Mouse (Mus musculus) heart, embryonic 15.5 days (tissue): ENCODE data around the gene Kcnj4. TPM values are rescaled to one million over a fixed set of nuclear protein-coding genes. Genes with fewer than 3 reads are reported as not detected.

ENCODE experiments used
- ATAC-seq: fragments of 200-750 bp; cut with Nextera tagmentation; replicated peaks from 2 replicates; pipeline ENCODE4 v1.8.0; 2017; ENCODE audit warnings: low read depth, moderate TSS enrichment; ENCODE audit not compliant: insufficient number of reproducible peaks, insufficient read depth, low FRiP score
- H3K27ac ChIP-seq: fragments of 300-500 bp; sonication (generic); 2 replicates; pipeline ENCODE4 v1.5.1; 2015; ENCODE audit warnings: mild to moderate bottlenecking, inconsistent platforms
- H3K27me3 ChIP-seq: fragments of 300-500 bp; sonication (generic); 2 replicates; pipeline ENCODE4 v1.6.1; 2015; ENCODE audit warnings: inconsistent platforms
- H3K36me3 ChIP-seq: fragments of 300-500 bp; sonication (generic); 2 replicates; pipeline ENCODE4 v1.6.1; 2015; ENCODE audit warnings: mild to moderate bottlenecking, inconsistent platforms
- H3K4me1 ChIP-seq: fragments of 300-500 bp; sonication (generic); replicated peaks from 2 replicates; pipeline ENCODE4 v1.6.1; 2015; ENCODE audit warnings: inconsistent platforms
- H3K4me2 ChIP-seq: fragments of 300-500 bp; sonication (generic); 2 replicates; pipeline ENCODE4 v1.6.1; 2015; ENCODE audit warnings: inconsistent platforms, mild to moderate bottlenecking, moderate library complexity
- H3K4me3 ChIP-seq: fragments of 300-500 bp; sonication (generic); 2 replicates; pipeline ENCODE4 v1.5.1; 2015; ENCODE audit warnings: mild to moderate bottlenecking, inconsistent platforms
- H3K9ac ChIP-seq: fragments of 300-500 bp; sonication (generic); 2 replicates; pipeline ENCODE4 v1.6.1; 2015; ENCODE audit warnings: mild to moderate bottlenecking, inconsistent platforms
- H3K9me3 ChIP-seq: fragments of 300-500 bp; sonication (generic); replicated peaks from 2 replicates; pipeline ENCODE4 v1.6.1; 2016; ENCODE audit warnings: inconsistent platforms
- WGBS: fragments of 180-500 bp; shearing (Covaris S2); methylation state at CpG from one replicate; pipeline ENCODE4 v1.1.7; 2015; ENCODE audit warnings: mixed read lengths; 5-methylcytosine and 5-hydroxymethylcytosine counted together
- polyA plus RNA-seq: library from polyadenylated mRNA; unstranded; fragments of >200 nt; fragmentation: Nextera tagmentation; extraction: Ambion mirVana; gene quantifications from 2 replicates; pipeline ENCODE4 v1.2.1, GENCODE M21; 2015

The Kcnj4 gene
- polyA plus RNA-seq, 1 experiment from 2014 or later, result 0.34 TPM

DNA sequence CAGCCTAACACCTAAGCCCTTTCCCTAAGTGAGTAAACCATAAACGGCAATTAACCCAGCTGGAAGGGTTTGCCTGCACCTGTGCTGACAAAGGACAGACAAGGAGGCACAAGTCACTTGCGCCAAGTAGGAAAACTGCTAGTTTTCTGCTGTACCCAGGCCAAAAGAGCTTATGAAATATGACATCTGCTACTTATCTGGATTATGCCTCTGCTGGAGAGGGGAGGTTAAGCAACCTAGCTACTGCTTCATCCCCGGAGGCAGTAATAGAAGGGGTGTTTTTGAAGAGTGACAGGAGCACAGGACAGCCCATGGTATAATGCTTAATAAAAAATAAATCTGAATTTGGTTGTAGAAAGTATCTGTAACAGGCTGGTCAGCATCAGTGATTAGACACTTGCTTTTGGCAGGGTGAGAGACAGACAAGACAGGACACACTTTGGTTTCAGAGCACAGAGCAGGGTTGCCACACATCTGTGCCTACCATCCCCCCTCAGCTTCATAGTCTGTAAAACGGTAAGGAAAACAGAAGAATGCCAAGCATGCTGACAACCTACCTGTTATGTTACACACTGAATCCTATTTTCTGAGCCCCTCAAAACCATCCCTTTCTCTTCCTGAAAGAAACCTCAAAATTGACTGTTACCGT is 23.1 kb upstream of the Kcnj4 start:
- peaks cover 8% of the 10 kb centered on the region for H3K4me1 ChIP-seq
- no peaks in the 10 kb centered on the region for H3K27me3 ChIP-seq
- no peak overlapping the region for H3K4me3 ChIP-seq
- WGBS, result 60% methylated on average over 5 of the region's 5 CpGs
- H3K9ac ChIP-seq, result no peak overlapping the region
- peaks cover 69% of the 10 kb centered on the region for H3K36me3 ChIP-seq
- no peak overlapping the region for H3K4me2 ChIP-seq
- no peak for ATAC-seq
- no peaks in the 10 kb centered on the region for H3K9me3 ChIP-seq
- no peak overlapping the region for H3K27ac ChIP-seq

DNA sequence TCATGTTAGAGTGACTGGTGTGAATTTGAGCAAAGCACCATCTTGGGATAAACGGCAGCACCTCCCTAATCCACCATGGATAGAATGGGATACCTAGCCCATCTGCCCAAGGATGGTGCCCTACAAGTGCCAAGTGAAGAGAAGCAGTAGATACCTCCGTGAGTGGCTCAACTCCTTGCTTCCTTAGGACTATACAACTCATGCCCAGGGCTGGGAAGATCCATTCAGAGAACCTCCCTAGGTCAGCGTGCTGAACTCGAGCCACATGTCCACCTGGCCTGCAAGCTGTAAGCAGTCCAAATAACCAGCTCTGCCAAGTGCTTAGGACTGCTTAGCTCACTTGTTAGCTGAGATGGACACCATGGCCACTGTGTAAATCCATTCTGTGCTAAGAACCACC is 22.2 kb upstream of the Kcnj4 start:
- WGBS, result 75% methylated on average over 4 of the region's 4 CpGs
- Histone ChIP-seq H3K27ac (no peak overlapping the region), H3K9ac (no peak overlapping the region), H3K9me3 (no peaks in the 10 kb centered on the region), H3K36me3 (peaks cover 64% of the 10 kb centered on the region), H3K4me3 (no peak overlapping the region), H3K27me3 (no peaks in the 10 kb centered on the region), H3K4me2 (no peak overlapping the region), H3K4me1 (peaks cover 8% of the 10 kb centered on the region)
- ATAC-seq, result no peak

DNA sequence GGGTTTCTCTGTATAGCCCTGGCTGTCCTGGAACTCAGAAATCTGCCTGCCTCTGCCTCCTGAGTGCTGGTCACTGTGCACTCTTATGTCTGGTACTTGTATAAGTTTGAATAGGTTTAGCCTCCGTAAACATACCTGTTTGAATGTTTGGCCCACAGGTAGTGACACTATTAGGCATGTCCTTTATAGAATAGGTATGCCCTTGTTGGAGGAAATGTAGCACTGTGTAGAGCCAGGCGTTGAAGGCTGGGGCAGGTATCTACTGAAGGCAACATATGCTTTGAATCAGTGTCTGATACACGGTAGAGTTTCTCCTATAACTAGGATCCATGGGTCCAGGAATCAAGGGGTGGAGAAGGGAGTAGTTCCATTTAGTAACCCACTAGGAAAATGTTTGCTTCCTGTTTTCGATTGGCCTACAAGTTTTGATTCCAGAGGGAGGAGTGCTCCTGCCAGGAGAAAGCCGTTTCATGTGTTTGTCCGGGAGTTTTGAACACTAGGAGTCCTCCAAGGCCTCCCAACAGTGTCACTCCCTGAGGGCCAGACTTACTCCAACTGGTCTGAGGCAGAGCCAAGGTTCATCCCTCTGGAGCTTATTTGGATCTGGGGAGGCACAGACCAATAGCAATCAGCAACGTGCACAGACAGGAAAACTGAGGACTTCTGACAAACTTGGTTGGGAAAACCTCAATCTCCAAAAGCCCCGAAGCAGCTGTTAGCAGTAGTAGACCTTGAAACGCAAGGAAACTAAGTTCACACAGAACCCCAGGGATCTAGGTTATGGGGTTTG is 21.1 kb upstream of the Kcnj4 start:
- peaks cover 54% of the 10 kb centered on the region for H3K36me3 ChIP-seq
- ATAC-seq, result no peak
- no peaks in the 10 kb centered on the region for H3K27me3 ChIP-seq
- H3K27ac ChIP-seq, result no peak overlapping the region
- no peaks in the 10 kb centered on the region for H3K9me3 ChIP-seq
- WGBS, result 57% methylated on average over 9 of the region's 9 CpGs
- H3K4me2 ChIP-seq, result no peak overlapping the region
- peaks cover 8% of the 10 kb centered on the region for H3K4me1 ChIP-seq
- H3K4me3 ChIP-seq, result no peak overlapping the region
- no peak overlapping the region for H3K9ac ChIP-seq

DNA sequence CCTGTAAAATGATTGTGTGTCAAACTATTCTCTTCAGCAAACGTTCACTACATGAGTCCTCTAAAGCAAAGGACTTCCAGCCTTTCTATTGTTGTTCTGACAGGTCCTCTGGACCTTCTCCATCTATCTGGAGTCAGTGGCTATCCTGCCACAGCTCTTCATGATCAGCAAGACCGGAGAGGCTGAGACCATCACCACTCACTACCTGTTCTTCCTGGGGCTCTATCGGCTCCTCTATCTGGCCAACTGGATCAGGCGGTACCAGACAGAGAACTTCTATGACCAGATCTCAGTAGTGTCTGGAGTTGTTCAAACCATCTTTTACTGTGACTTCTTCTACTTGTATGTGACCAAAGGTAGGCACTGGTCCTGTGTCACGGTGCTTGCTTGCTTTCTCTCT is 20.5 kb upstream of the Kcnj4 start:
- Histone ChIP-seq H3K36me3 (peaks cover 48% of the 10 kb centered on the region), H3K9me3 (no peaks in the 10 kb centered on the region), H3K27ac (no peak overlapping the region), H3K9ac (no peak overlapping the region), H3K4me3 (no peak overlapping the region), H3K4me2 (no peak overlapping the region), H3K4me1 (peaks cover 8% of the 10 kb centered on the region), H3K27me3 (no peaks in the 10 kb centered on the region)
- ATAC-seq, result no peak
- WGBS, result 81% methylated on average over 5 of the region's 5 CpGs

DNA sequence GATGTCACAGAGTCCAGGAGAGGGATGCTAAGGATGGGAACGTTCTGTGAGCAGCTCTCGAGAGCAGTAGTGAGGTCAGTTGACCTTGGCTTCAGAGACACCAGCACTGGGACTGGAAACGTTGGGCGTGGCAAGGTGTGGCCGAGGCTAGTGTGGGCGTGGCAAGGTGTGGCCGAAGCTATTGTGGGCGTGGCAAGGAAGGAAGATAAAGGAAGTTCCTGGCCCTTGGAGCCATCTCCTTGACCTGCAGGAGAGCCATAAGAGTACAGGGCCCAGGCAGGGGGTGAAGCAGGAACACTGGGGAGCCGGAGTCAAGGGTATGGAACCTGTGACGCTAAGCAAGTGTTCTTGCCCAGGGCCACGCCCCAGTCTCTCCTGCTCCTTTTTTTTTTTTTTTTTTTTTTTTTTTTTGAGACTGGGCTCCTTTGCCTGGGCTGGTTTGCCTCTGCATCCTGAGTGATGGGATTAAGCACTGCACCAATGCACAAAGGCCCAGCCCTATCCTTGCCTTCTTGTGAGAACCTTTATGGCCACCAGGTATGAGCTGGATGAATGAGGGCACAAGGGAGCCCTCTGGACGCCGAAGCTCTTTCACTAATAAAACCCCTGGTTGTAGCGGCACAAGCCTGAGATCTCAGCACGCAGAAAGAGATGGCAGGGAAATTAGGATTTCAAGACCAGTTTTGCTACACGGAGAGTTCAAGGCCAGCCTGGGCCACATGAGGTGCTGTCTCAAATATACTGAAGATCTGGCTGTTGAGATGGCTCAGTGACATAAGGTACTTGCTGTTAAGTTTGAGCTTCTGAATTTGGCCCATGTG is 14.6 kb upstream of the Kcnj4 start:
- peaks cover 8% of the 10 kb centered on the region; the same call in 1 of the 2 replicates for H3K36me3 ChIP-seq
- H3K27ac ChIP-seq, result no peak overlapping the region
- peaks cover 35% of the 10 kb centered on the region for H3K4me1 ChIP-seq
- 56% methylated on average over 16 of the region's 16 CpGs for WGBS
- H3K27me3 ChIP-seq, result peaks cover 5% of the 10 kb centered on the region
- no peak overlapping the region for H3K9ac ChIP-seq
- no peak overlapping the region for H3K4me2 ChIP-seq
- H3K9me3 ChIP-seq, result no peaks in the 10 kb centered on the region
- no peak for ATAC-seq
- H3K4me3 ChIP-seq, result no peak overlapping the region

DNA sequence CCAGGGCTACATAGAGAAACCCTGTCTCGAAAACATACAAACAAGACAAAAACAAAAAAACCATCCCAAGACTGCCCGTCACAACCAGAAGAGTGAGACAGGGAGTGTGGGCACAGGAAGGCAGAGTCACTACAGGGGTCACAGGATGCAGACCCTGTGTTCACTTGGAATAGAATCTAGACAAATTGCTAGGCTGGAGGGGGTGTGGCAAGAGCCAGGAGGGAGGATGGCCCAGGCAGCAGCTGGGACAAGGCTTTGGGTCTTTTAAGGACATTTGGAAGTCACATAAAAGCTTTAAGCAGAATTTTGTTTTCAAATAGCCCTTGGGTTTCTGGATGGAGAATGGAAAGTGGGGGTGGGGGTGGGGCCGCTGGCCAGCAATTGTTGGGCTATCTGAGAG is 13.5 kb upstream of the Kcnj4 start:
- peak overlapping the region; percentile 92; the same call in 1 of the 2 replicates for H3K4me2 ChIP-seq
- H3K4me1 ChIP-seq, result peaks cover 37% of the 10 kb centered on the region
- H3K27me3 ChIP-seq, result peaks cover 16% of the 10 kb centered on the region
- WGBS, result 85% methylated on average over 3 of the region's 3 CpGs
- no peak for ATAC-seq
- no peak overlapping the region for H3K4me3 ChIP-seq
- no peak overlapping the region for H3K27ac ChIP-seq
- peaks cover 8% of the 10 kb centered on the region; the same call in 1 of the 2 replicates for H3K36me3 ChIP-seq
- no peaks in the 10 kb centered on the region for H3K9me3 ChIP-seq
- H3K9ac ChIP-seq, result no peak overlapping the region

DNA sequence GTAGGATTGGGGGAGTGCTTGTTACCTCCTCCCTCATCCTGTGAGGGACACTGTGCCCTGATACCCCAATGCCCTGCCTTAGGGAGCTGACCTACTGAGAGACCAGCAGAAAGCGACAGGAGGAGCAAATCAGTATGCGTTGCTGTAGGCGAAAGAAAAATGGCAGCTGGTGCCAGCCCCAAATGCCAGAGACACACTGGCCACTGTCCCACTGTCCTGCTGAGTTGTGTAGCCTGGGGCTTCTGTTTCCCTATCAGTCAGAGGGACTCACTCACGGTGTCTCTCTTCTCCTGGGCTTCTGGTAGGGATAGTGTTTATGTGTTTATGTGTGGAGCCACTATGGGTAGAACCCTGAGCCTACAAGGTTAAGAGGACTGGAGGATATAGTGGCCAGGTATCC is 12.7 kb upstream of the Kcnj4 start:
- no peak overlapping the region for H3K27ac ChIP-seq
- H3K9ac ChIP-seq, result peak overlapping the region; percentile 74; the same call in 1 of the 2 replicates
- 74% methylated on average over 4 of the region's 4 CpGs for WGBS
- ATAC-seq, result no peak
- peaks cover 21% of the 10 kb centered on the region for H3K27me3 ChIP-seq
- peak overlapping the region; percentile 92 for H3K4me2 ChIP-seq
- H3K9me3 ChIP-seq, result no peaks in the 10 kb centered on the region
- peak overlapping the region; percentile 79 for H3K4me3 ChIP-seq
- peaks cover 37% of the 10 kb centered on the region for H3K4me1 ChIP-seq
- peaks cover under 1% of the 10 kb centered on the region; the same call in 1 of the 2 replicates for H3K36me3 ChIP-seq

DNA sequence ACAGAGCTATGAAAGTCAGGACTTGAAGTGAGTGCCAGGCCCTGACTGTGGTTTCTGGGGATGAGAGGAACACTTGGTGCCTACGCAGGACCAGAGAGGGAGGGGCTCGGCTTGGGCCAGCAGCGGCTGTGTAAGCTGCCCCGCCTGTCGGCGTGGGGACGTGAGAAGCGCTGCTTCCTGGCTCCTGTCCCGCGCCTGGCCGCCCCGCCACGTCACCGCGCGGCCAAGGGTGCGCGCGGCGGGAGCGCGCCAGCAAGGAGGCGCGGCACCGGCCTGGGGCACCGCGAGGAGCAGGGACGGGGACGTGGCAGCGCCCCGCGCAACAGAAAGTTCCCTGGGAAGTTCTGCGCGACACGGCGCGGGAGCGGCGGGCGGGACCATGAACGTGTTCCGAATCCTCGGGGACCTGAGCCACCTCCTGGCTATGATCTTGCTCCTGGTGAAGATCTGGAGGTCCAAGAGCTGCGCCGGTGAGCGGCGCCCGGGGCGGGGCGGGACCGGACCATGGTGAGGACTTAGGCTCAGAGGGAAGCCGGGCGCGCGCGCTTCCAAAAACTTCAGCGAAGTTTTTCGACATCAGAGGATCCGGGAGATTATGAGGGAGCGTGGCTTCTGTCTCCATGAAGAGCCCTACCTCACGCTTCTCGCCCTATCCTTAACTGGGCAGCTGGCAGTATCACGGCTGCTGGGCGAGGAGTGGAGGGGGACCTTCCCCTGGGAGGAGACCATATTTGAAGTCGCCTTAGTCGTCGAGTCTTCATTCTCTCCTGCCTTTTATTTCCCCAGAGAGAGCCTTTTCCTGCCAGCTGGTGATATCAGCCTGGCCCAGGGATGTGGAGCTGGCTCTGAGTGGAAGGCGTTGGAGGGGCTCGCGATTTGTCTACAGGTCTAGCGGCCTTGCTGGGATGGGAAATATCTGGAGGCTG is 11.4 kb upstream of the Kcnj4 start, which contains the start of gene Kdelr3:
TSS of gene Kdelr3 (plus strand) at position 241 of the 926 bp plus-strand sequence.
- under 1% methylated on average over 71 of the region's 71 CpGs for WGBS

DNA sequence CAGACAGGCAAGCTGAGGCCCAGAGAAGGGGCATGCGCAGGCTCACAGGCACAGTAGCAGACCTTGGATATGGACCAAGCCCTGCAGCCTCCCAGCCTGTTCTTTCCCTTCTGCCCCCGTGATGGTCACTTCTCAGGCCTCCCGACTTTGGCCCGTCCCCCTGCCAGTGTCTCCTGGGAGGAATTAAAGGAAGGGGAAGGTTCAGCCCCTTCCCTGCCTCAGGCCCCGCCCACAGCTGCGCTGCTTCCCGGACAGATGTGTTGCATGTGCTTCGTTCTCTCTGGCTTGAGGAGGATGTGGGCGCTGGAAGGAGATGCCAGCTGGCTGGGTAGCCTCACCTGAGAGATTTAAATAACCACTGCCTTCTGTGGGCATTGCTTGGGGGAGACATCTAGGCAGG is 8.9 kb upstream of the Kcnj4 start:
- ATAC-seq, result no peak
- WGBS, result 12% methylated on average over 9 of the region's 9 CpGs

More for the DNA sequence above, 11.4 kb upstream of the Kcnj4 start, which contains the start of gene Kdelr3:
- peak within 1 kb of the TSS; percentile 74 for H3K27ac ChIP-seq
- peaks cover 48% of the 10 kb centered on the region for H3K4me1 ChIP-seq
- peak within 1 kb of the TSS; percentile 79 for H3K4me3 ChIP-seq
- no peaks in the 10 kb centered on the region for H3K9me3 ChIP-seq
- H3K4me2 ChIP-seq, result peak within 1 kb of the TSS; percentile 92
- no peaks in the 10 kb centered on the region for H3K36me3 ChIP-seq
- ATAC-seq, result peak; percentile 76
- peaks cover 31% of the 10 kb centered on the region for H3K27me3 ChIP-seq
- H3K9ac ChIP-seq, result peak within 1 kb of the TSS; percentile 74

DNA sequence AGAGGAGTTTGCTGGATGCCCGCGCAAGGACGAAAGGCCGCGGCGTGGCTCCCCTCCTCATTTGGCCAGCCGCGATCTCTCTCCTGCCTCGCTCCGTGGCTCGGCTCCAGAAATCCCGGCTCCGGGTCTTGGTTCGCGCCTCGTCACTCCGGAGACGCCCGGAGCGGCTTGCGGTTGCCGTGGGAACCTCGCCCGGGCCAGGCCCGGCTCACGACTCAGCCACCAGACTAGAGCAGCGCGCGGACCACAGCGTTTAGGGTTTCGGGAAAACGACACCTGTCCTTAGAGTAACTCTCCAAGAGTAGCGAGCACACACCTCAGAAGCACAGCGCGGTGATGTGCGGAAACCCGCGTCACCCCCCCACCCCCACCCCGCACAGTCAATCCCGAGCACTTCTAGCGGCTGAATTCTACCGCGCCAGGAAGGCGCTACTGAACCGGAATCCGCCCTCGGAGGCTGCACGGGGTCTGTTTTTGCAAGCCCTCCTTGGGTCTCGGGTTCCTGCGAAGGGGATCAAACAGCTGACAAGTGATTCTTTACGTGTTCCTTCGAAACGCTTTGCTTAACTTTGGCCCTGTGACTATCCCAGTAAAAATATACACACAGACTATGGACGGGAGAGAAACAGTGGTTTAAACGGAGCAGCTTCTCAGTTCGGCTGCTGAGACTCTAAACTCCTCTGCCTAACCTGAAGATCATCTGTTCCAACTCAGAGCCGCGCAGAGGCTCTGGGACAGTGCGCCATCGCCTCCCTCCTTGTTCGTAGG is 6.7 kb upstream of the Kcnj4 start:
- Histone ChIP-seq H3K4me1 (peaks cover 38% of the 10 kb centered on the region), H3K4me2 (peak overlapping the region; percentile 86), H3K9ac (peak overlapping the region; percentile 32), H3K4me3 (peak overlapping the region; percentile 50), H3K27ac (no peak overlapping the region), H3K36me3 (no peaks in the 10 kb centered on the region), H3K9me3 (no peaks in the 10 kb centered on the region), H3K27me3 (peaks cover 73% of the 10 kb centered on the region)
- WGBS, result 3% methylated on average over 61 of the region's 61 CpGs
- ATAC-seq, result peak; percentile 65

More for the DNA sequence above, 8.9 kb upstream of the Kcnj4 start:
- Histone ChIP-seq H3K9me3 (no peaks in the 10 kb centered on the region), H3K36me3 (no peaks in the 10 kb centered on the region), H3K27me3 (peaks cover 54% of the 10 kb centered on the region), H3K27ac (no peak overlapping the region), H3K4me3 (no peak overlapping the region), H3K4me1 (peaks cover 55% of the 10 kb centered on the region), H3K9ac (no peak overlapping the region), H3K4me2 (no peak overlapping the region)
